Mouse (Mus musculus) embryonic fibroblast, embryonic 13.5 days (primary cell): ENCODE data around the gene Sar1b.

Experiments used
- CTCF ChIP-seq: IDR thresholded peaks from 2 replicates; pipeline ENCODE4 v1.5.1; 2011; ENCODE audit warnings: mild to moderate bottlenecking, control low read depth, low read length, moderate library complexity, borderline replicate concordance; ENCODE audit not compliant: insufficient read depth
- POLR2A ChIP-seq: IDR thresholded peaks from 2 replicates; pipeline ENCODE4 v1.6.1; 2011; ENCODE audit warnings: low read depth, mild to moderate bottlenecking, control low read depth, low read length, moderate library complexity

DNA sequence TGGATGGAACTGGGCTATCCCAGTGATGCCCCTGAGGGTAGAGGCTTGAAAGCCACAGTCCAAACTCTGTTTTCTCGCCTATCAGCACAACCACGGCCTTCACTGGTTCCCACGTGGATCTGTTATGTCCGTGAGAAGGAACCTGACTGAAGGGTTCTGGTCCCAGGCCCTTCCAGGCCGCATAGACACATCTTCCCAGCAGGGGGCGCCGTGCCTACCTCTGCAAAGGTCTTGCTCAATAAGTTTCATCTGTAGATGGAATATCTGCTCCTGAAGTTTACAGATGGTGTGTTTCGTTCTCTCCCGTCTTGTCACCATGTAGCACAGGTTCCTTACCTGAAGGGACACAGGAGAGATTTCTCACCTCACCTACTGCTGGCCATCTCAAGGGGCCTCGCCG is 57.4 kb downstream of the Sar1b start:
- TF ChIP-seq CTCF = peak; percentile 80
- no peak for TF ChIP-seq POLR2A
